Mouse (Mus musculus) stomach, embryonic 14.5 days (tissue): ENCODE results near the gene Vrk3. TPM values are rescaled to one million over a fixed set of nuclear protein-coding genes. Genes with fewer than 3 reads are reported as not detected.

Source experiments
- ATAC-seq: fragments of 200-750 bp; cut with Nextera tagmentation; 2 replicates; pipeline ENCODE4 v1.8.0; 2017; ENCODE audit warnings: low read depth, moderate TSS enrichment; ENCODE audit not compliant: insufficient number of reproducible peaks, insufficient read depth, low FRiP score
- H3K27ac ChIP-seq: fragments of 300-500 bp; sonication (generic); 2 replicates; pipeline ENCODE4 v1.5.1; 2014; ENCODE audit warnings: mild to moderate bottlenecking, low read length, moderate library complexity, mixed read lengths
- H3K27me3 ChIP-seq: fragments of 300-500 bp; sonication (generic); 2 replicates; pipeline ENCODE4 v1.6.1; 2014; ENCODE audit warnings: low read length, control low read depth, mixed read lengths; ENCODE audit not compliant: control insufficient read depth, insufficient read depth
- H3K36me3 ChIP-seq: fragments of 300-500 bp; sonication (generic); 2 replicates; pipeline ENCODE4 v1.6.1; 2014; ENCODE audit warnings: mild to moderate bottlenecking, control low read depth, low read length, moderate library complexity, mixed read lengths; ENCODE audit not compliant: control insufficient read depth, insufficient read depth
- H3K4me1 ChIP-seq: fragments of 300-500 bp; sonication (generic); 2 replicates; pipeline ENCODE4 v1.6.1; 2014; ENCODE audit warnings: low read length, control low read depth, mixed read lengths; ENCODE audit not compliant: control insufficient read depth, insufficient read depth
- H3K4me2 ChIP-seq: fragments of 300-500 bp; sonication (generic); replicated peaks from 2 replicates; pipeline ENCODE4 v1.6.1; 2014; ENCODE audit warnings: low read depth, low read length, control low read depth
- H3K4me3 ChIP-seq: fragments of 300-500 bp; sonication (generic); 2 replicates; pipeline ENCODE4 v1.5.1; 2014; ENCODE audit warnings: low read depth, low read length, control low read depth
- H3K9ac ChIP-seq: fragments of 300-500 bp; sonication (generic); replicated peaks from 2 replicates; pipeline ENCODE4 v1.6.1; 2014; ENCODE audit warnings: low read depth, mild to moderate bottlenecking, control low read depth, low read length, moderate library complexity, mixed read lengths
- H3K9me3 ChIP-seq: fragments of 300-500 bp; sonication (generic); 2 replicates; pipeline ENCODE4 v1.6.1; 2016; ENCODE audit warnings: low read depth, low read length, control low read depth; ENCODE audit not compliant: control insufficient read depth
- WGBS: fragments of 180-500 bp; shearing (Covaris S2); extraction: QIAGEN DNeasy Blood & Tissue Kit; methylation state at CpG from one replicate; pipeline ENCODE4 v1.1.7; 2014; 5-methylcytosine and 5-hydroxymethylcytosine counted together
- polyA plus RNA-seq: library from polyadenylated mRNA; unstranded; fragments of >200 nt; fragmentation: Nextera tagmentation; extraction: Ambion mirVana; gene quantifications from 2 replicates; pipeline ENCODE4 v1.2.1, GENCODE M21; 2014

Vrk3 gene
- polyA plus RNA-seq, 1 experiment from 2014 or later: 34.7 TPM

GRCm38 (mm10) chr7:44810365-44810764 is 62.2 kb downstream of the Vrk3 start:
- H3K27ac ChIP-seq: no peak overlapping the region

GRCm38 (mm10) chr7:44810819-44811557 is 62.8 kb downstream of the Vrk3 start:
- no peak overlapping the region for H3K27ac ChIP-seq
- H3K4me3 ChIP-seq: no peak overlapping the region
- ATAC-seq: no peak
- no peaks in the 10 kb centered on the region for H3K27me3 ChIP-seq
- H3K4me2 ChIP-seq: no peak overlapping the region
- 78% methylated on average over 7 of the region's 7 CpGs for WGBS
- H3K4me1 ChIP-seq: peaks cover 6% of the 10 kb centered on the region; the same call in 1 of the 2 replicates
- H3K9ac ChIP-seq: no peak overlapping the region
- H3K9me3 ChIP-seq: no peaks in the 10 kb centered on the region
- H3K36me3 ChIP-seq: peaks cover 4% of the 10 kb centered on the region; the same call in 1 of the 2 replicates

More at GRCm38 (mm10) chr7:44810365-44810764, 62.2 kb downstream of the Vrk3 start:
- no peak for ATAC-seq
- H3K27me3 ChIP-seq: no peaks in the 10 kb centered on the region
- no peaks in the 10 kb centered on the region for H3K9me3 ChIP-seq
- WGBS: 83% methylated on average over 4 of the region's 4 CpGs
- H3K4me2 ChIP-seq: no peak overlapping the region
- no peak overlapping the region for H3K4me3 ChIP-seq
- H3K9ac ChIP-seq: no peak overlapping the region
- peaks cover 6% of the 10 kb centered on the region; the same call in 1 of the 2 replicates for H3K4me1 ChIP-seq
- H3K36me3 ChIP-seq: peaks cover 4% of the 10 kb centered on the region; the same call in 1 of the 2 replicates

GRCm38 (mm10) chr7:44812651-44813325 is 64.6 kb downstream of the Vrk3 start:
- H3K27ac ChIP-seq: no peak overlapping the region

GRCm38 (mm10) chr7:44813985-44814384 is 65.8 kb downstream of the Vrk3 start:
- no peaks in the 10 kb centered on the region for H3K9me3 ChIP-seq
- H3K36me3 ChIP-seq: peaks cover 4% of the 10 kb centered on the region; the same call in 1 of the 2 replicates
- H3K9ac ChIP-seq: no peak overlapping the region
- H3K4me2 ChIP-seq: no peak overlapping the region
- H3K27me3 ChIP-seq: no peaks in the 10 kb centered on the region
- peaks cover 25% of the 10 kb centered on the region for H3K4me1 ChIP-seq
- no peak overlapping the region for H3K4me3 ChIP-seq
- H3K27ac ChIP-seq: no peak overlapping the region
- WGBS: 88% methylated on average over 3 of the region's 3 CpGs
- ATAC-seq: no peak

More at GRCm38 (mm10) chr7:44812651-44813325, 64.6 kb downstream of the Vrk3 start:
- H3K4me3 ChIP-seq: no peak overlapping the region
- H3K36me3 ChIP-seq: peaks cover 4% of the 10 kb centered on the region; the same call in 1 of the 2 replicates
- H3K9ac ChIP-seq: no peak overlapping the region
- H3K4me1 ChIP-seq: peaks cover 13% of the 10 kb centered on the region
- no peak for ATAC-seq
- 88% methylated on average over 20 of the region's 20 CpGs for WGBS
- no peaks in the 10 kb centered on the region for H3K9me3 ChIP-seq
- no peak overlapping the region for H3K4me2 ChIP-seq
- no peaks in the 10 kb centered on the region for H3K27me3 ChIP-seq

GRCm38 (mm10) chr7:44814423-44814822 is 66.2 kb downstream of the Vrk3 start:
- WGBS: 88% methylated on average over 4 of the region's 4 CpGs
- Histone ChIP-seq H3K9me3 (no peaks in the 10 kb centered on the region), H3K4me2 (no peak overlapping the region), H3K9ac (no peak overlapping the region), H3K27me3 (no peaks in the 10 kb centered on the region), H3K27ac (no peak overlapping the region), H3K4me1 (peaks cover 29% of the 10 kb centered on the region), H3K36me3 (peaks cover 4% of the 10 kb centered on the region; the same call in 1 of the 2 replicates), H3K4me3 (no peak overlapping the region)
- ATAC-seq: no peak

GRCm38 (mm10) chr7:44814952-44815553 is 66.8 kb downstream of the Vrk3 start:
- no peak for ATAC-seq
- H3K36me3 ChIP-seq: peaks cover 4% of the 10 kb centered on the region; the same call in 1 of the 2 replicates
- H3K9me3 ChIP-seq: no peaks in the 10 kb centered on the region
- H3K27ac ChIP-seq: peak overlapping the region; percentile 97; the same call in 1 of the 2 replicates
- H3K4me2 ChIP-seq: peak overlapping the region; percentile 88
- peaks cover 36% of the 10 kb centered on the region for H3K4me1 ChIP-seq
- no peaks in the 10 kb centered on the region for H3K27me3 ChIP-seq
- WGBS: 34% methylated on average over 14 of the region's 14 CpGs
- peak overlapping the region; percentile 69 for H3K4me3 ChIP-seq
- H3K9ac ChIP-seq: no peak overlapping the region

GRCm38 (mm10) chr7:44815721-44816469 is 67.7 kb downstream of the Vrk3 start, which contains the start of the genes Nup62 and Il4i1:
Nup62 (plus strand) TSS chr7:44816088.
Il4i1 (plus strand) TSS chr7:44816387.
- H3K9ac ChIP-seq: peak within 1 kb of the TSS; percentile 90
- peak within 1 kb of the TSS; percentile 97 for H3K27ac ChIP-seq
- no peaks in the 10 kb centered on the region for H3K27me3 ChIP-seq
- WGBS: under 1% methylated on average over 59 of the region's 62 CpGs
- peaks cover 4% of the 10 kb centered on the region; the same call in 1 of the 2 replicates for H3K36me3 ChIP-seq
- no peaks in the 10 kb centered on the region for H3K9me3 ChIP-seq
- H3K4me1 ChIP-seq: peaks cover 38% of the 10 kb centered on the region
- ATAC-seq: peak; percentile 93
- H3K4me3 ChIP-seq: peak within 1 kb of the TSS; percentile 69
- H3K4me2 ChIP-seq: peak within 1 kb of the TSS; percentile 88
